Mouse (Mus musculus) intestine, embryonic 14.5 days (tissue): ENCODE measurements around the gene Hist3h2ba. TPM values are rescaled to one million over a fixed set of nuclear protein-coding genes. Genes with fewer than 3 reads are reported as not detected.
"Not testable (repeated sequence)": the region's sequence is repeated elsewhere in the genome, so short reads cannot be mapped to it uniquely, and the experiment has no call there.

Experiments
- ATAC-seq: fragments of 200-750 bp; cut with Nextera tagmentation; replicated peaks from 2 replicates; pipeline ENCODE4 v1.8.0; 2017; ENCODE audit warnings: low read depth, moderate number of reproducible peaks, moderate TSS enrichment, moderate library complexity; ENCODE audit not compliant: low FRiP score, low TSS enrichment
- DNase-seq: peaks from one replicate; pipeline ENCODE4 v3.0.0-alpha.2; 2018; ENCODE audit warnings: low spot score
- H3K27ac ChIP-seq: fragments of 300-500 bp; sonication (generic); 2 replicates; pipeline ENCODE4 v1.5.1; 2014; ENCODE audit warnings: low read depth, mild to moderate bottlenecking, control low read depth
- H3K27me3 ChIP-seq: fragments of 300-500 bp; sonication (generic); replicated peaks from 2 replicates; pipeline ENCODE4 v1.6.1; 2014; ENCODE audit warnings: low read length, control low read depth; ENCODE audit not compliant: control insufficient read depth, insufficient read depth
- H3K36me3 ChIP-seq: fragments of 300-500 bp; sonication (generic); 2 replicates; pipeline ENCODE4 v1.6.1; 2014; ENCODE audit warnings: low read length, control low read depth; ENCODE audit not compliant: control insufficient read depth, insufficient read depth
- H3K4me1 ChIP-seq: fragments of 300-500 bp; sonication (generic); replicated peaks from 2 replicates; pipeline ENCODE4 v1.6.1; 2014; ENCODE audit warnings: low read length, control low read depth, mixed read lengths; ENCODE audit not compliant: control insufficient read depth, insufficient read depth
- H3K4me2 ChIP-seq: fragments of 300-500 bp; sonication (generic); 2 replicates; pipeline ENCODE4 v1.6.1; 2014; ENCODE audit warnings: low read length
- H3K4me3 ChIP-seq: fragments of 300-500 bp; sonication (generic); 2 replicates; pipeline ENCODE4 v1.5.1; 2014; ENCODE audit warnings: low read depth, low read length, control low read depth, mixed read lengths
- H3K9ac ChIP-seq: fragments of 300-500 bp; sonication (generic); 2 replicates; pipeline ENCODE4 v1.6.1; 2014; ENCODE audit warnings: mild to moderate bottlenecking, low read length
- H3K9me3 ChIP-seq: fragments of 300-500 bp; sonication (generic); 2 replicates; pipeline ENCODE4 v1.6.1; 2016; ENCODE audit warnings: low read length, control low read depth; ENCODE audit not compliant: control insufficient read depth
- WGBS: fragments of 180-500 bp; shearing (Covaris S2); extraction: QIAGEN DNeasy Blood & Tissue Kit; methylation state at CpG from one replicate; pipeline ENCODE4 v1.1.7; 2014; 5-methylcytosine and 5-hydroxymethylcytosine counted together
- polyA plus RNA-seq: library from polyadenylated mRNA; unstranded; fragments of >200 nt; fragmentation: Nextera tagmentation; extraction: Ambion mirVana; gene quantifications from 2 replicates; pipeline ENCODE4 v1.2.1, GENCODE M21; 2014

Gene Hist3h2ba
- polyA plus RNA-seq, 1 experiment from 2014 or later, result 24.9 TPM

DNA sequence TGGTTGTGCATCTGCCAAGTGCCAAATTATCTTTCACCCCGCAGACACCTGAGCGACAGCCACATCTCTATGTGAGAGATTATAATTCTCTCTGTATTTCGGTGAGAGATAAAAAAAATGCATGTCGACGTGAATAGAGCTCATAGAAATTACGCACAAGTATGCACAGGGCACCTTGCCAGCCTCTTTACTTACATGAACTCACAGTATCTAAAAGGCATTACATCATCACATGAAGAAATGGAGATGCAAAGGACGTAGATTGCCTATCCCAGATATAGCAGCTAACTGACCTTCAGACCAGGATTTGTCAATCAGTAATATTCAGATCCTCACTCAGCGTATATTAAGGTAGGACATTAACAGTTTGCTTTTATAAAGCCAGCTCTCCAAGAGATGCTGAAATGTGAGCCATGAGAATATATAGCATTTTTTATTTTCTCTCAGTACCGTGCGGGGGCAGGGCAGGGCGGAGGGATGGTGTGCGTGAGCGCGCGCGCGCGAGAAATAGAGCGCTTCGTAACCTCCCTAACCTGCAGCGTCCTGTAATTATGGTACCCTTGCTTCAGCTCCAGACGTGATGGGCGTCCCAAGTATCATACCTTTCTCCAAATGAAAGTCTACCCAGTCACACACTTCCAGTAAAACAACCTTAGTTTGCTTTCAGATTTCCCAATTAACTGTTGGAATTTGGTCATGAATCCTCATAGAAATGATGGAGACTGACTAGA is 757 bp upstream of the Hist3h2ba start:
- peaks cover 9% of the 10 kb centered on the region for H3K4me1 ChIP-seq
- peak overlapping the region; percentile 45 for H3K9ac ChIP-seq
- peak overlapping the region; percentile 80 for H3K4me2 ChIP-seq
- DNase-seq (no peak), ATAC-seq (peak; percentile 57)
- H3K27ac ChIP-seq, result peak overlapping the region; percentile 93
- peak overlapping the region; percentile 48 for H3K4me3 ChIP-seq
- no peaks in the 10 kb centered on the region for H3K9me3 ChIP-seq
- no peaks in the 10 kb centered on the region for H3K36me3 ChIP-seq
- H3K27me3 ChIP-seq, result no peaks in the 10 kb centered on the region
- WGBS, result 14% methylated on average over 23 of the region's 23 CpGs

DNA sequence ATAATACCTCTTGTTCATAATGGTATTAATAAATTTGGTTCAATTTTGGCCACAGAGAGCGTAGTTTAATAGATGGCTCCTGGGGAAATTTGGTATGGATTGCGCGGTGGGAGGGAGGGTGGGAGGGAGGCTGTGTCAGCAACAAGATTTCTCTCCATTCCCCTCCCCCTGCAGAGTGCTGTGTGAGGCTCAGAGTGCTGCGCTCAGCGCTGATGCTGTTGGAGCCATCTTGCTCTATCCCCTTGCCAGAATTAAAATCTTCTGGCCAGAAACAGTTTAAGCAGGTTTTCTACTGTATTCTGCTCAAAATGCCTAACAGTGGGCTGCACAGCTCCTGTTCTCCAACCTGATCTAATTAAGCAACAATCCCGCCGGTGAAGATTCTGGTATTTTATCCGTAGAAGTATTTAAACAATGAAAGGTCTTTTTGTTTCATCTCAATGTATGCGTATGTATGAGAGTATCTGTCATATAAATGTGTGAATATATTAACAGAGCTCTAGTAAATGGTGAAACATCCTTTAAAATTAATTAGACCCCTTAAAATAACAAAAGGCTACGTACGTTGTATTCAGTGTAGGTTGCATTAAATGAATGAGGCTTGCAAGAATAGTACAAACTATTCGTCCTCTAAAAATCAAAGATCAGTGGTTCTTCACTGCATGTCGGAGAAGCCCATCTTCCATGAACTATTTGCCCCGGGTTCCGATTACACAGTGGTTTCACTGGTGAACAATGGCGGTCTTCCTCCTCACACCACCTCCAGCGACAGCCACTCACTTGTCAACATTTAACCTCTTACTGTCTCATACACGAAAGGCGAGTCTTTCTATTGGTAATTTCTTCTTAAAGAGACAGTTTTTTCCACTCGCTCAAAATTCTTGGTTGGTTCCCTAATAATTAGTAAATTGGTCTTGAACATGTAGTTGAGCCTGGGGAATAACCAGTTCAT is 1.0 kb downstream of the Hist3h2ba start:
- peak overlapping the region; percentile 80 for H3K4me2 ChIP-seq
- DNase-seq (peak; percentile 71), ATAC-seq (peak; percentile 13; the same call in 1 of the 2 replicates)

DNA sequence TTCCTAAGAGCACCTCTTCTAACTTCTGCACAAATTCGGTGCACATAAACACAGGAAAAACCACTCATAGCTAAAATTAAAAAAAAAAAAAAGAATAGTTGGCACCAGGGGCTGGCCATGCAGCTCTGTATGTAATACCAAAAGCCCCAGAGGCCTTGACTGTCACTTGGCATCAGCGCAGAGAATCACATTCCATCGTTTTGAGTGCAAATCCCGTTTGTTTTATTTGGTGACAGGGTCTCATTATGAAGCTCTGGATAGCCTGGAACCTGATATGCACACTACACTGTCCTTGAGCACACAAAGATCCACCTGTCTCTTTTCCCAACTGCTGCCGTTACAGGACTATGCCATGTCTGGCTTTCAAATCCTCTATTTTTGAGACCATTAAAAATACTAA is 2.5 kb downstream of the Hist3h2ba start:
- no peak overlapping the region for H3K27ac ChIP-seq
- H3K27me3 ChIP-seq, result no peaks in the 10 kb centered on the region
- no peak overlapping the region for H3K9ac ChIP-seq
- ATAC-seq, result no peak
- H3K4me1 ChIP-seq, result peaks cover 17% of the 10 kb centered on the region
- H3K36me3 ChIP-seq, result 0 out of 2 replicates have a peak, but pooled peaks cover under 1% of the 10 kb centered on the region
- no peak overlapping the region for H3K4me3 ChIP-seq
- H3K9me3 ChIP-seq, result no peaks in the 10 kb centered on the region
- peak; percentile 48 for DNase-seq
- WGBS, result 76% methylated on average over 5 of the region's 5 CpGs
- H3K4me2 ChIP-seq, result no peak overlapping the region

More for the DNA sequence above, 1.0 kb downstream of the Hist3h2ba start:
- no peaks in the 10 kb centered on the region for H3K27me3 ChIP-seq
- H3K27ac ChIP-seq, result peak overlapping the region; percentile 93
- WGBS, result 8% methylated on average over 20 of the region's 20 CpGs
- peaks cover 14% of the 10 kb centered on the region for H3K4me1 ChIP-seq
- peak overlapping the region; percentile 48 for H3K4me3 ChIP-seq
- no peaks in the 10 kb centered on the region for H3K9me3 ChIP-seq
- H3K9ac ChIP-seq, result peak overlapping the region; percentile 61
- no peaks in the 10 kb centered on the region for H3K36me3 ChIP-seq

DNA sequence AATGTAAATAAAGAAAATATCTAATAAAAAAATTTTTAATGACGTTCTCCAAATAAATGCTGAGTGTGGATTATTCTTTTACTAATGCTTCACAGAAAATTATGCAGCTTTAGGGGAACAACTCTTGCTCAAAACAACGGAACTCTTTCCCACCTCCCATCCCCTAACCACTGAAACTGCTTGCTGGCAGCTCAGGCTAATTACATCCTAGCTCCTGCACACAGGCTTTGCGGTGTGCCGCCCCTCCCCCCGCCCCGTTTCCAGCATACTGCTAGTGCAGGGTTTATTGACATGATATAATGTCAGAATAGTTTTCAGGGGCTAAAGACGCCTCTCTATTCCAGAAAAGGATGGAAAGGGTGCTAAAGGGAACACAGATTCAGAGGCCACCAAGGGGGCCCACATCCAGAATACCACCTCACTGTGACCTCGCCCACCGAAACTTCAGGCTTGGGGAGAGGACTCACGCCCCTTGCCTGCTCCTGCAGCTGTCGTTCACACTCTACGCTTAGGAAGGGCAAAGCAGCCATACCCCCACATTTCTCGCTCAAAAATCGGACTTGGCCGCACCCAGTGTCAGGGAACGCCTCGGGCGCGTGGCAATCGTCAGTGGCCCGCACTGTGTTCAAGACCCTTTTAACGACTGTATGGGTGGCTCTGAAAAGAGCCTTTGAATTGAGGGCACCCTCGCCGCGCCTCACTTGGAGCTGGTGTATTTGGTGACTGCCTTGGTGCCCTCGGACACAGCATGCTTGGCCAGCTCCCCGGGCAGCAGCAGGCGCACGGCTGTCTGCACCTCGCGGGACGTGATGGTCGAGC is 4.8 kb downstream of the Hist3h2ba start:
- H3K9ac ChIP-seq, result peak overlapping the region; percentile 72
- peaks cover 22% of the 10 kb centered on the region for H3K4me1 ChIP-seq
- DNase-seq (peak; percentile 80), ATAC-seq (peak; percentile 1; the same call in 1 of the 2 replicates)
- peak overlapping the region; percentile 80 for H3K4me3 ChIP-seq
- H3K4me2 ChIP-seq, result peak overlapping the region; percentile 94
- H3K27ac ChIP-seq, result peak overlapping the region; percentile 94
- H3K9me3 ChIP-seq, result no peaks in the 10 kb centered on the region
- no peaks in the 10 kb centered on the region for H3K27me3 ChIP-seq
- peaks cover 19% of the 10 kb centered on the region for H3K36me3 ChIP-seq
- WGBS, result 1% methylated on average over 33 of the region's 33 CpGs

DNA sequence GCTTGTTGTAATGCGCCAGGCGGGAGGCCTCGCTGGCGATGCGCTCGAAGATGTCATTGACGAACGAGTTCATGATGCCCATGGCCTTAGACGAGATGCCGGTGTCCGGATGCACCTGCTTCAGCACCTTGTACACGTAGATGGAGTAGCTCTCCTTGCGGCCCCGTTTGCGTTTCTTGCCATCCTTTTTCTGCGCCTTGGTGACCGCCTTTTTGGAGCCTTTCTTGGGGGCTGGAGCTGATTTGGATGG is 5.4 kb downstream of the Hist3h2ba start:
- not testable (repeated sequence) for H3K9me3 ChIP-seq, H3K27me3 ChIP-seq
- H3K4me1 ChIP-seq, result peaks cover 22% of the 10 kb centered on the region
- H3K27ac ChIP-seq, result peak overlapping the region; percentile 94
- WGBS, result under 1% methylated on average over 17 of the region's 17 CpGs
- peaks cover 19% of the 10 kb centered on the region for H3K36me3 ChIP-seq
- H3K9ac ChIP-seq, result peak overlapping the region; percentile 72
- peak; percentile 89 for DNase-seq
- H3K4me3 ChIP-seq, result peak overlapping the region; percentile 80
- peak; percentile 40; the same call in 1 of the 2 replicates for ATAC-seq
- peak overlapping the region; percentile 94 for H3K4me2 ChIP-seq

DNA sequence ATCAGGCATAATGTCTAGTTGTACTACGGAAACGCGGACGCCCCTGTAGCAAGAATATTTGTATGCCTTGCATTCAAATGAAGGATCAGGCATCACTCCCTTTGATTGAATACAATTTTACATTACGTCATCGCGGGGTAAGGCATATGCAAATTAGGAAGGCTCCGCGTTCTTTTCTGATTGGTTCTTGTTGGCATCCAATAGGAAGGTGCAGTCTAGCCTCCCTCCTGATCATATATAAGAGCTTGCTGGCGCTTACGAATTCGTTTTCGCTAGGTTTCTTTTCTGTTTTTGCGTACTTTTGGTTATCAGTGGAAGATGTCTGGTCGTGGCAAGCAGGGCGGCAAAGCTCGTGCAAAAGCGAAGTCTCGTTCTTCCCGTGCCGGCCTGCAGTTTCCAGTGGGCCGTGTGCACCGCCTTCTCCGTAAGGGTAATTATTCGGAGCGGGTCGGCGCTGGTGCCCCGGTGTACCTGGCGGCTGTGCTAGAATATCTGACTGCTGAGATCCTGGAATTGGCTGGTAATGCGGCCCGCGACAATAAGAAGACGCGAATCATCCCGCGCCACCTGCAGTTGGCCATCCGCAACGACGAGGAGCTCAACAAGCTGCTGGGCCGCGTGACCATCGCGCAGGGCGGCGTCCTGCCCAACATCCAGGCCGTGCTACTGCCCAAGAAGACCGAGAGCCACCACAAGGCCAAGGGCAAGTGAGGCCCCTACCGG is 5.9 kb downstream of the Hist3h2ba start, which contains the start of the genes Hist3h2a and Trim17:
TSS of gene Hist3h2a (plus strand) at position 266 of the 723 bp plus-strand sequence.
TSS of gene Trim17 (plus strand) at position 266 of the 723 bp plus-strand sequence.
- ATAC-seq, result peak; percentile 91

DNA sequence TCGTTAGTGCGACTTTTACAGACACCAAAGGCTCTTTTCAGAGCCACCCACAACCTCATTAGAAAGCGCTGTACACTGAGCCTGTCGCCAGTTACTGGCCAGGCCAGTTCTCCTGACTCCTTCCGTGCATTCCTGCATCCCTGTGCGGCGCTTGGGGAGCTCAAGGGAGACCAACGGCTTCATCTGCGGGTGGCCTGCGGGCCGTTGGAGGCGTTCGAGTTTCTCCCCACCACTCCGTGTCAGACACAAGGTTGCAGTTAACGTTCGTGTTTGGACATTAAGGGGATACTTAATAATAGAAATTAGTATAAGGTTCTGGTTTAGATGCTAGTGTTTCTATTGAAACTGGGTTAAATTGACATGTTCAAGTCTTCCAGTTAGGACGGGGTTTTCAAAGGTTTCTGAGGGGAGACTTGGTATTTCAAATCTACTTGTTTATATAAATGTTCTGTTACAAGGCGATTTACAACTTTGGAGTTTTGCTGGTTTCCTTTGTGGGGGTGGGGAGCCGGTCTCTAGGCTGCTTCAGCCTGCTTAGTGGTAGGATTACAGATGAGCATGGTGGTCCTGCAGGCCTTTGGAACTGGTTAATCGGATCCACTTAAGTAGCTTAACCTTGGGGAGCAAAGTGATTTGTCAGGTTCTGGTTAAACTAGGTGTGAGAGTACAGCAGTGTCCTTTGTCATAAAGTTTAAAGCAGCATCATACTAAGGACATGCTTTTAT is 6.6 kb downstream of the Hist3h2ba start:
- WGBS, result under 1% methylated on average over 20 of the region's 20 CpGs
- H3K9ac ChIP-seq, result peak overlapping the region; percentile 95
- ATAC-seq, result peak; percentile 29; the same call in 1 of the 2 replicates
- H3K27ac ChIP-seq, result peak overlapping the region; percentile 100
- H3K4me3 ChIP-seq, result peak overlapping the region; percentile 80
- H3K27me3 ChIP-seq, result no peaks in the 10 kb centered on the region
- peak; percentile 61 for DNase-seq
- H3K36me3 ChIP-seq, result peaks cover 19% of the 10 kb centered on the region
- peak overlapping the region; percentile 94 for H3K4me2 ChIP-seq
- H3K4me1 ChIP-seq, result peaks cover 26% of the 10 kb centered on the region
- no peaks in the 10 kb centered on the region for H3K9me3 ChIP-seq

More for the DNA sequence above, 5.9 kb downstream of the Hist3h2ba start, which contains the start of the genes Hist3h2a and Trim17:
- Histone ChIP-seq H3K27ac (peak within 1 kb of the TSS; percentile 100), H3K4me3 (peak within 1 kb of the TSS; percentile 80), H3K9ac (peak within 1 kb of the TSS; percentile 95), H3K4me1 (peaks cover 26% of the 10 kb centered on the region), H3K4me2 (peak within 1 kb of the TSS; percentile 94), H3K27me3 (no peaks in the 10 kb centered on the region), H3K9me3 (no peaks in the 10 kb centered on the region), H3K36me3 (peaks cover 19% of the 10 kb centered on the region)
- under 1% methylated on average over 49 of the region's 49 CpGs for WGBS
- DNase-seq, result peak; percentile 94
